Comparison of ENCODE assay signal across 16 mouse cellular contexts in genomic region chr10:44502891-44503290, GRCm38 (mm10). TPM values are rescaled to one million over a fixed set of nuclear protein-coding genes. Genes with fewer than 3 reads are reported as not detected.
A peak's percentile ranks its signal among the peaks of the same experiment; 100 is the strongest.
DNase-seq lines count a peak whose midpoint lies in the region; ATAC-seq and TF ChIP-seq lines count a peak whose summit lies in the region.
"Had no signal": no experiment of that assay in that cellular context is flagged by ENCODE, and none has a peak within 500 bp of the region (broad histone marks: within the 10 kb centered on the region; RNA-seq: fewer than 3 reads in every experiment).

No protein-coding gene starts in this region.

- no peaks in the 10 kb centered on the region for H3K79me2 ChIP-seq in heart, adult 2 months (replicated peaks; ENCODE audit: control insufficient read depth, insufficient read depth, low read length)

- H3K36me3 ChIP-seq in heart, adult 2 months (ENCODE audit: control insufficient read depth, insufficient read depth, low read length), result no peaks in the 10 kb centered on the region
- H3K36me3 ChIP-seq in heart, embryonic 12.5 days, result no peaks in the 10 kb centered on the region
- H3K36me3 ChIP-seq in lung, postnatal 0 days (ENCODE audit: insufficient read depth, low read length), result no peaks in the 10 kb centered on the region
- H3K36me3 ChIP-seq: G1E; liver, embryonic 13.5 days had no signal

- H3K4me3 ChIP-seq in heart, adult 2 months, result no peak overlapping the region
- H3K4me3 ChIP-seq in heart, embryonic 12.5 days, result no peak overlapping the region
- no peak overlapping the region for H3K4me3 ChIP-seq in lung, postnatal 0 days (ENCODE audit: low read depth, low read length)
- H3K4me3 ChIP-seq: layer of hippocampus, adult 2 months; left cerebral cortex, adult 2 months; liver, embryonic 13.5 days had no signal

- peak; percentile 81 for TF ChIP-seq EP300 in heart, adult 2 months (IDR thresholded peaks at IDR 0.05; ENCODE audit: insufficient read depth, low read depth, low read length)
- TF ChIP-seq EP300 in lung, postnatal 0 days (IDR thresholded peaks at IDR 0.05), result no peak

- intact Hi-C loops in heart, adult 2 months (cut with DNase I), result no loop called here
- intact Hi-C loops in heart, postnatal 36 days (cut with DNase I), result loop anchor here (2.0 to 5.0 kb wide), 2 partner anchors 44 to 379 kb away; no protein-coding TSS in a partner anchor

- no peaks in the 10 kb centered on the region for H3K4me1 ChIP-seq in heart, adult 2 months (ENCODE audit: control insufficient read depth, insufficient read depth, low read length)
- H3K4me1 ChIP-seq in heart, embryonic 12.5 days (replicated peaks), result 0 out of 2 replicates have a peak, but pooled peaks cover 3% of the 10 kb centered on the region
- H3K4me1 ChIP-seq in lung, postnatal 0 days (ENCODE audit: insufficient read depth, low read depth, low read length), result no peaks in the 10 kb centered on the region
- H3K4me1 ChIP-seq: liver, embryonic 13.5 days had no signal

- peak; percentile 33 to 38 for DNase-seq in heart, adult 2 months
- peak; percentile 28 for DNase-seq in lung, postnatal 0 days (ENCODE audit: low spot score)
- no peak for DNase-seq in lung, adult 18-20 months
- DNase-seq in heart, postnatal 36 days, result peak; percentile 7 to 15
- DNase-seq in layer of hippocampus, adult 18-20 months (ENCODE audit: low spot score in 2 of 2), result no peak
- DNase-seq: cerebellum, postnatal 25 days; liver, embryonic 13.5 days; right cerebral cortex, postnatal 25 days; thymus, adult 18-20 months had no signal

- no peaks in the 10 kb centered on the region for H3K27me3 ChIP-seq in heart, adult 2 months (ENCODE audit: control insufficient read depth, insufficient read depth, low read length)
- H3K27me3 ChIP-seq in heart, embryonic 12.5 days (replicated peaks), result 0 out of 2 replicates have a peak, but pooled peaks cover 9% of the 10 kb centered on the region
- H3K27me3 ChIP-seq in lung, postnatal 0 days (replicated peaks; ENCODE audit: insufficient read depth, low read length), result no peaks in the 10 kb centered on the region
- H3K27me3 ChIP-seq: liver, embryonic 13.5 days had no signal

- H3K9me3 ChIP-seq in heart, embryonic 12.5 days (replicated peaks), result no peaks in the 10 kb centered on the region
- H3K9me3 ChIP-seq in lung, postnatal 0 days (ENCODE audit: low read length), result no peaks in the 10 kb centered on the region
- H3K9me3 ChIP-seq: G1E; liver, embryonic 13.5 days had no signal

- no peak overlapping the region for H3K9ac ChIP-seq in heart, adult 2 months (ENCODE audit: low read depth, low read length)
- H3K9ac ChIP-seq in heart, embryonic 12.5 days, result no peak overlapping the region
- H3K9ac ChIP-seq in lung, postnatal 0 days (replicated peaks; ENCODE audit: low read depth), result no peak overlapping the region
- H3K9ac ChIP-seq: liver, embryonic 13.5 days had no signal

- ATAC-seq in heart, embryonic 12.5 days (ENCODE audit: insufficient number of reproducible peaks, low FRiP score), result no peak
- ATAC-seq in lung, postnatal 0 days, result peak; percentile 50
- ATAC-seq in megakaryocyte-erythroid progenitor cell, adult 5-6 weeks (replicated peaks; ENCODE audit: low FRiP score, low TSS enrichment, poor library complexity, severe bottlenecking), result no peak
- ATAC-seq: forebrain, embryonic 16.5 days; midbrain, embryonic 16.5 days had no signal

- H3K27ac ChIP-seq in heart, adult 2 months, result no peak overlapping the region
- no peak overlapping the region for H3K27ac ChIP-seq in heart, embryonic 12.5 days (ENCODE audit: poor library complexity, severe bottlenecking)
- no peak overlapping the region for H3K27ac ChIP-seq in lung, postnatal 0 days (ENCODE audit: low read length)
- H3K27ac ChIP-seq: layer of hippocampus, adult 2 months; left cerebral cortex, adult 2 months; liver, embryonic 13.5 days had no signal

- H3K4me2 ChIP-seq in heart, embryonic 12.5 days, result no peak overlapping the region
- H3K4me2 ChIP-seq in lung, postnatal 0 days (replicated peaks; ENCODE audit: low read depth, low read length), result no peak overlapping the region
- H3K4me2 ChIP-seq: liver, embryonic 13.5 days had no signal

- 41% methylated on average over 13 of the region's 13 CpGs for WGBS in heart, adult 2 months
- WGBS in heart, embryonic 12.5 days, result 64% methylated on average over 13 of the region's 13 CpGs
- 67% methylated on average over 13 of the region's 13 CpGs for WGBS in lung, postnatal 0 days

- no peak for TF ChIP-seq POLR2A in heart, adult 2 months (IDR thresholded peaks at IDR 0.05; ENCODE audit: insufficient read depth, low read depth, low read length)

- no peak for TF ChIP-seq CTCF in heart, adult 2 months (IDR thresholded peaks at IDR 0.05)
- no peak for TF ChIP-seq CTCF in lung, postnatal 0 days (IDR thresholded peaks at IDR 0.05)

RNA-seq across cellular contexts. Expression of gene Prdm1, which starts 25.4 kb away (rescaled TPM):
- under 1 TPM; 0.89 to 0.97 TPM for total RNA-seq in heart, adult 2 months (2021)
- polyA plus RNA-seq in heart, adult 2 months (2012; rRNA removed), result 1.6 and 2.6 TPM in 2 replicates
- 0.23 and 0.50 TPM in 2 replicates for polyA plus RNA-seq in heart, embryonic 12.5 days (2016; fragmentation: Nextera tagmentation; extraction: Ambion mirVana)
- polyA plus RNA-seq in lung, postnatal 0 days (2015; fragmentation: Nextera tagmentation; extraction: Ambion mirVana), result 3.2 and 5.5 TPM in 2 replicates
- total RNA-seq in heart, postnatal 36 days (2021), result 1 to 10 TPM; 1.6 to 2.4 TPM
- under 1 TPM; 0.47 to 0.61 TPM for total RNA-seq in layer of hippocampus, adult 18-20 months (2021)
- 0.48 and 2.8 TPM in 2 replicates for total RNA-seq in megakaryocyte-erythroid progenitor cell, adult 5-6 weeks (2014; fragmentation: Nextera tagmentation)
- total RNA-seq in megakaryocyte-erythroid progenitor cell, adult 5-6 weeks (2017), result 0.23 TPM in 1 of 2 replicates, not detected in the other

Comparison
In these comparisons a context has a peak if more than half of its experiments do, and no peak if none do; other contexts are left out.
1. DNase-seq: peak in heart, adult 2 months (2 of 2), lung, postnatal 0 days (single experiment) and heart, postnatal 36 days (2 of 2); none in lung, adult 18-20 months (0 of 2) and layer of hippocampus, adult 18-20 months (0 of 2).